Mouse (Mus musculus) cerebellum, adult 18-20 months (tissue): ENCODE results near the gene Prkch.

Experiments used
- DNase-seq, 2 experiments: peaks; one replicate each; pipeline ENCODE4 v3.0.0; 2021

Prkch gene

GRCm38 (mm10) chr12:73807228-73807627 is 222.6 kb downstream of the Prkch start:
- no peak for DNase-seq

GRCm38 (mm10) chr12:73810041-73810795 is 225.6 kb downstream of the Prkch start:
- no peak for DNase-seq

- DNase-seq, result no peak
Observed at GRCm38 (mm10) chr12:73810903-73811302, 226.3 kb downstream of the Prkch start.

- no peak for DNase-seq
Observed at GRCm38 (mm10) chr12:73812198-73812597, 227.6 kb downstream of the Prkch start.

GRCm38 (mm10) chr12:73813016-73813900 is 228.7 kb downstream of the Prkch start:
- DNase-seq, result no peak

- DNase-seq, result no peak
Observed at GRCm38 (mm10) chr12:73814056-73814735, 229.6 kb downstream of the Prkch start.

GRCm38 (mm10) chr12:73814897-73815296 is 230.3 kb downstream of the Prkch start:
- no peak for DNase-seq

- no peak for DNase-seq
Observed at GRCm38 (mm10) chr12:73815463-73815862, 230.9 kb downstream of the Prkch start.

- DNase-seq, result no peak
Observed at GRCm38 (mm10) chr12:73815892-73816291, 231.3 kb downstream of the Prkch start.

GRCm38 (mm10) chr12:73816866-73817265 is 232.3 kb downstream of the Prkch start:
- DNase-seq, result no peak

GRCm38 (mm10) chr12:73818801-73819200 is 234.2 kb downstream of the Prkch start:
- no peak for DNase-seq

GRCm38 (mm10) chr12:73821176-73821575 is 236.6 kb downstream of the Prkch start:
- DNase-seq, result no peak

- DNase-seq, result no peak
Observed at GRCm38 (mm10) chr12:73822331-73822730, 237.7 kb downstream of the Prkch start.

GRCm38 (mm10) chr12:73824828-73825227 is 240.2 kb downstream of the Prkch start:
- DNase-seq, result no peak
